Mouse (Mus musculus): ENCODE data around the gene Shank3.

GRCm38 (mm10) chr15:89585101-89585500 is 85.7 kb downstream of the Shank3 start:
- no peak for TF ChIP-seq GATA1 (IDR thresholded peaks at IDR 0.05; ENCODE audit: low read length)
- no peak for TF ChIP-seq TAL1 (IDR thresholded peaks at IDR 0.05; ENCODE audit: low read length)

Measured in erythroblast, embryonic 14.5 days (primary cell).